Mouse (Mus musculus) heart, postnatal 0 days (tissue): ENCODE measurements at regions not wholly inside any gene's neighbourhood (a gene's known extent, or its start where the extent isn't known, plus 50 kb on each side); places are given as distances from the start of the nearest gene placed in this dataset.

ENCODE experiments used
- ATAC-seq: fragments of 200-750 bp; cut with Nextera tagmentation; 2 replicates; pipeline ENCODE4 v1.8.0; 2017; ENCODE audit warnings: low read depth, moderate number of reproducible peaks, moderate library complexity; ENCODE audit not compliant: insufficient read depth
- DNase-seq: peaks from one replicate; pipeline ENCODE4 v3.0.0-alpha.2; 2016; ENCODE audit warnings: low spot score
- H3K27ac ChIP-seq: fragments of 300-500 bp; sonication (generic); 2 replicates; pipeline ENCODE4 v1.5.1; 2014; ENCODE audit warnings: low read depth, mild to moderate bottlenecking
- H3K27me3 ChIP-seq: fragments of 300-500 bp; sonication (generic); 2 replicates; pipeline ENCODE4 v1.6.1; 2014; ENCODE audit warnings: low read length, mixed read lengths; ENCODE audit not compliant: control insufficient read depth, insufficient read depth
- H3K36me3 ChIP-seq: fragments of 300-500 bp; sonication (generic); replicated peaks from 2 replicates; pipeline ENCODE4 v1.6.1; 2014; ENCODE audit warnings: low read length, mixed read lengths; ENCODE audit not compliant: control insufficient read depth, insufficient read depth
- H3K4me1 ChIP-seq: fragments of 300-500 bp; sonication (generic); 2 replicates; pipeline ENCODE4 v1.6.1; 2014; ENCODE audit warnings: antibody characterized with exemption; ENCODE audit not compliant: control insufficient read depth, insufficient read depth
- H3K4me2 ChIP-seq: fragments of 300-500 bp; sonication (generic); 2 replicates; pipeline ENCODE4 v1.6.1; 2014; ENCODE audit warnings: low read depth, mild to moderate bottlenecking, low read length, moderate library complexity
- H3K4me3 ChIP-seq: fragments of 300-500 bp; sonication (generic); 2 replicates; pipeline ENCODE4 v1.5.1; 2014; ENCODE audit warnings: low read depth, low read length
- H3K9ac ChIP-seq: fragments of 300-500 bp; sonication (generic); replicated peaks from 2 replicates; pipeline ENCODE4 v1.6.1; 2014; ENCODE audit warnings: low read depth, low read length, mixed read lengths
- H3K9me3 ChIP-seq: fragments of 300-500 bp; sonication (generic); replicated peaks from 2 replicates; pipeline ENCODE4 v1.6.1; 2016; ENCODE audit warnings: low read length; ENCODE audit not compliant: control insufficient read depth
- CTCF ChIP-seq: IDR thresholded peaks from 2 replicates; pipeline ENCODE4 v1.5.1; 2016; ENCODE audit warnings: antibody characterized with exemption, control low read depth, low read depth
- EP300 ChIP-seq: IDR thresholded peaks from 2 replicates; pipeline ENCODE4 v1.6.1; 2016; ENCODE audit warnings: antibody characterized with exemption, low read depth
- WGBS: fragments of 180-500 bp; shearing (Covaris S2); extraction: QIAGEN DNeasy Blood & Tissue Kit; methylation state at CpG from one replicate; pipeline ENCODE4 v1.1.7; 2014; 5-methylcytosine and 5-hydroxymethylcytosine counted together

DNA sequence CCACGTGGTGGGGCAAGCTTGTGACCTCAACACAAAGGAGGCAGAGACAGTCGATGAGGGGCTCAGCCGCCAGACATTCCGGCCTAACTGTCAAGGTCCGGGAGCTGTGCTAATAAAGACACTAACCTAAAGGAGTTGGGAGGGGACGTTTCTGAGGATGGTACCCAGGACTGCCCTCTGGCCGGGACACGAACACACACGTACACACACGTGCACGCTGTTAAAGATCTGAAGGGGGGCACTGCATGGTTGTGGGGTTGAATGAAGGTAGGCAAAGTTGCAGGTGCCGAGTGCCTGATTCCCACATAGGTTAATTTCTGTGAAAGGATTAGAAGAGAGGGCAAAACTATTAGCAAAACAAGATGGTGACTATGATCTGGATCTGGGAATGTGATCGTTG, 65.4 kb upstream of the Mitf start:
- no peak overlapping the region for H3K27ac ChIP-seq
- WGBS, result 68% methylated on average over 13 of the region's 13 CpGs
- no peak overlapping the region for H3K4me2 ChIP-seq
- no peaks in the 10 kb centered on the region for H3K36me3 ChIP-seq
- H3K4me3 ChIP-seq, result no peak overlapping the region
- no peaks in the 10 kb centered on the region for H3K9me3 ChIP-seq
- H3K4me1 ChIP-seq, result no peaks in the 10 kb centered on the region
- no peak for DNase-seq
- TF ChIP-seq EP300 (no peak), CTCF (no peak)
- no peak overlapping the region for H3K9ac ChIP-seq
- no peak for ATAC-seq
- H3K27me3 ChIP-seq, result peaks cover 15% of the 10 kb centered on the region; the same call in 1 of the 2 replicates

DNA sequence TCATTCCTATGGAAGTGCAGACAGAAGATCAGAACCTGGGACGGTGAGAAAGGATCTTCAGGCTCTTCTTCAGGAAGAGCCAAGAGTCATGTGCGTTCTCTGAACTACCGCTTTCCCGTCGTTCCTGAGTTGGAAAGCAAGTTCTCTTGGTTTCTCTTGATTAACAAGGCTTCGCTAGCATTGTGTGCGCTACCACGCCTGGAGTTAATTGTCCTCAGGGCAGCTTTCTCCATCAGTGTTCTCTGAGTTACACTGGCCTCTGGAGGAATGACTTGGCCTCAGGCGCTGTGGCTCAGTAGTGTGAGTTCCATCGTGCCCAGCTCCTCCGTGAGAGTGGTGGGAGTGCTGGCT, 66.0 kb upstream of the Mitf start:
- H3K9me3 ChIP-seq, result no peaks in the 10 kb centered on the region
- H3K4me3 ChIP-seq, result no peak overlapping the region
- H3K36me3 ChIP-seq, result no peaks in the 10 kb centered on the region
- no peak overlapping the region for H3K9ac ChIP-seq
- WGBS, result 51% methylated on average over 11 of the region's 11 CpGs
- no peaks in the 10 kb centered on the region for H3K4me1 ChIP-seq
- no peak overlapping the region for H3K4me2 ChIP-seq
- TF ChIP-seq EP300, result no peak
- TF ChIP-seq CTCF, result no peak
- no peak for ATAC-seq
- H3K27ac ChIP-seq, result no peak overlapping the region
- peaks cover 15% of the 10 kb centered on the region; the same call in 1 of the 2 replicates for H3K27me3 ChIP-seq
- DNase-seq, result no peak

DNA sequence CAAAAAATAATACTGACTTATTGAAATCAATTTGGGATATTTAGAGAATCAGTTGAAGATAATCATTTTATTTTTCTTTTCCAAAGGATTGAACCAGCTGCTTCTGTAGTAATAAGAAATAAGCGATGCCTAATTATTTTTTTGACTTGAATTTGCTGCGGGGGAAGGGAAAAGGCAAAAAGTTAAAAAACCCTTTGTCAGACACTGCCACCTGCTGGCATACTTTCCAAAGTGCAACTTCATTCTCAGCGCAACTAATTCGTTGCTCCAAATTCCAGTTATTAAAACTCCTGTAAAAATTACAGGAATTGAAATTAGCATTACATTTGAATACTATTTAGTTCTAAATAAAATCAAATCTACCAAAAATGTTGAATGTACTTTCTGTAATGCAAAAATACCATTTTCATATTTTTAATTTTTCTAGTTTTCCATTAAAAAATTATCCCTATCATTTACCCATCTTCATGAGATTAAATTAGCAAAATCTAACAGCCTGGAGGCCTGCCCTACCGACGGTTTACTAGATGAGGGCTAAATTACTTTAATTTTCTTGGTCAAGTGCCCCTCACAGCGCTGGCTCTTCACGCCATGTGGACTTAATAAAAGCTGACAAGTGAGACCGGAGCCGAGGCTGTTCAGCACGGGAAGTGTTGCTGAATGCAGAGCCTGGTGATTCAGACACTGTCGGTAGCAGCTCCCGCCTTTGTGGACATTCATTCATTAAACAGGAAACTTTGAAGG, 66.6 kb upstream of the Mitf start:
- H3K4me3 ChIP-seq, result no peak overlapping the region
- peaks cover 15% of the 10 kb centered on the region; the same call in 1 of the 2 replicates for H3K27me3 ChIP-seq
- TF ChIP-seq CTCF, result peak; percentile 67
- TF ChIP-seq EP300, result no peak
- no peak for ATAC-seq
- no peak overlapping the region for H3K27ac ChIP-seq
- no peak overlapping the region for H3K4me2 ChIP-seq
- no peaks in the 10 kb centered on the region for H3K36me3 ChIP-seq
- no peaks in the 10 kb centered on the region for H3K9me3 ChIP-seq
- no peak overlapping the region for H3K9ac ChIP-seq
- DNase-seq, result peak; percentile 30
- H3K4me1 ChIP-seq, result no peaks in the 10 kb centered on the region
- 16% methylated on average over 13 of the region's 13 CpGs for WGBS

DNA sequence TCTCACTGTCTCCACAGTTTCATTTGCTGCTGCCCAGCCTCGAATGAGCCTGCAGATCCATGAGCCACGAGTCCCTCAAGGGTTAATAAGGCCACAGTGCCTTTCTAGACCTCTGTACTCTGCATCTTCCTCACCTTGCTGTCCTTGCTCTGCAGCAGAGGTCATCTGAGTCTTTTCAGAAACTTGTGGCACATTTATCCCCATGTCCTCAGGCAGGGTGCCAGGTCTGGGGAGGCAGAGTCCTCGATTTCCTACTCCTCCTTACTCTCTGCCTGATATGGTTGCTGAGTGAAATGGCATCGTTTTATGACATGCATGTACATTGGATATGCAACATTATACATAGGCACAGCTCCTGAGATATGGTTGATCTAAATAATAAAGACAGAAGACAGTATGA, 68.0 kb upstream of the Mitf start:
- no peak for ATAC-seq
- WGBS, result 46% methylated on average over 4 of the region's 4 CpGs
- Histone ChIP-seq H3K36me3 (no peaks in the 10 kb centered on the region), H3K4me3 (no peak overlapping the region), H3K27me3 (peaks cover 15% of the 10 kb centered on the region; the same call in 1 of the 2 replicates), H3K4me1 (no peaks in the 10 kb centered on the region), H3K9me3 (no peaks in the 10 kb centered on the region), H3K9ac (no peak overlapping the region), H3K27ac (no peak overlapping the region), H3K4me2 (no peak overlapping the region)
- TF ChIP-seq CTCF (no peak), EP300 (no peak)
- DNase-seq, result no peak

DNA sequence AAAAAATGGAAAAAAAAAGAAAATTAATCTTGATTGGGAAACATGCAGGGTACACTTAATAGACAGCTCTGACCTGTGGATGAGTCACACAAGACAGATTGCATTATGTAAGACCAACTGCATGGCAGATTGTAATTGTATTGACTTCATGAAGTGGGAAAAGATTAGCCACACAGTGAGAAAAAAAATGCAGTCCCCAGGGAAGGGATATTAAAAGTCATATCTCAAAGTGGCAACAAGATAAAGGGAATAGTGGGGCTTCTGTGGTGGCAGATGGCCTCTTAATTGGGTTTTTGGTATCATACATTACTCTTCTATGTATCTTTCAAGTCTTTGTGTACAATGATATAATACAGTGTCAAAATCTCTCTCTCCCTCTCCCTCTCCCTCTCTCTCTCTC, 76.0 kb upstream of the Mitf start:
- H3K9ac ChIP-seq, result no peak overlapping the region
- H3K9me3 ChIP-seq, result no peaks in the 10 kb centered on the region
- DNase-seq, result no peak
- no peak overlapping the region for H3K27ac ChIP-seq
- H3K27me3 ChIP-seq, result 0 out of 2 replicates have a peak, but pooled peaks cover 3% of the 10 kb centered on the region
- H3K4me2 ChIP-seq, result no peak overlapping the region
- no peak for TF ChIP-seq CTCF
- TF ChIP-seq EP300, result no peak
- no peak overlapping the region for H3K4me3 ChIP-seq
- ATAC-seq, result no peak
- H3K36me3 ChIP-seq, result no peaks in the 10 kb centered on the region
- no peaks in the 10 kb centered on the region for H3K4me1 ChIP-seq
